Mouse (Mus musculus): ENCODE measurements around the gene Cyp4f18.
"Not testable (repeated sequence)": the region's sequence is repeated elsewhere in the genome, so short reads cannot be mapped to it uniquely, and the experiment has no call there.

Cyp4f18 gene

GRCm38 (mm10) chr8:72009473-72009872 lies at the start of gene Cyp4f18:
TSS of gene Cyp4f18 (minus strand) at chr8:72009626.
- DNase-seq (ENCODE audit: low read depth in 1 of 2, low spot score in 2 of 2), result peak; percentile 52 to 76

GRCm38 (mm10) chr8:72057643-72058042 lies 48.2 kb upstream of the Cyp4f18 start:
- not testable (repeated sequence) for DNase-seq (ENCODE audit: low read depth in 1 of 2, low spot score in 2 of 2)

DNA sequence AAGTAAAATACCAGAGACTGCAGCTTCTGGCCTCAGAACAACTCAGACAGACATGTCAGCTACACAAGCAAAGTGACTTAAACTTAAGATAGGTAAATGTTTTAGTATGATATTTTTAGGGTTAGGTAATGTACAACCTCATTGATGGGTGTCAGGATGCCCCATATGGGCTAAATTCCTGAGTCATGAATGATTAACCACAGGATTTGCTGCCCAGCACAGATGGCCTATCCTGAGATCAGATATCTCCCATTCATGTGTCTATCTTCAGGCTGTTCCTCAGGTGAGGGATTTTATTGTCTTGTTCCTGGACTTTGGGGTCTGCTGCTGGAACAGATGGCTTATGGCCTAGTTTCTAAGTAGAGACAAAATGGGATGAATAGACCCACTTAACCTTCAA lies 45.2 kb upstream of the Cyp4f18 start:
- not testable (repeated sequence) for DNase-seq (ENCODE audit: low read depth in 1 of 2, low spot score in 2 of 2)

- DNase-seq (ENCODE audit: low read depth in 1 of 2, low spot score in 2 of 2), result no peak
Observed at GRCm38 (mm10) chr8:72042493-72042892, 33.1 kb upstream of the Cyp4f18 start.

GRCm38 (mm10) chr8:72040918-72041317 lies 31.5 kb upstream of the Cyp4f18 start, which contains the start of gene Olfr372:
TSS of gene Olfr372 (plus strand) at chr8:72041218.
- DNase-seq (ENCODE audit: low read depth in 1 of 2, low spot score in 2 of 2), result not testable (repeated sequence)

GRCm38 (mm10) chr8:72032926-72033325 lies 23.5 kb upstream of the Cyp4f18 start:
- peak in 1 of 2 experiments; percentile 40 for DNase-seq (ENCODE audit: low read depth in 1 of 2, low spot score in 2 of 2)

- not testable (repeated sequence) for DNase-seq (ENCODE audit: low read depth in 1 of 2, low spot score in 2 of 2)
Observed at GRCm38 (mm10) chr8:72024886-72025285, 15.5 kb upstream of the Cyp4f18 start.

DNA sequence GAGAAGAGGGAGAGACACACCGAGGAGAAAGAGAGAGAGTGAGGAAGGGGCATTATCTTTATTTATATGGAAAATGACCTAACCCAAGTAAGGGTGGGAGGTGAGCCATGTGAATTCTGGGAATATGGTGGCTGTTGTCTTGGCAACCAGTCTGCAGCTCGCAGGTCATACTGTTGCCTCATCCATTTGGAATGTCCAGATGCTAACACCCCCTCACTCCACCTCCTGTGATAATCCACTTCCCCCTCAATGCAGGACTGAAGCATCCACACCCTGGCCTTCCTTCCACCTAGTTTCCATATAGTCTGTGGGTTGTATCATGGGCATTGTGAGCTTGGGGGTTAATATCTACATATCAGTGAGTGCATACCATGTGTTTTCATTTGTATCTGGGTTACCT lies 10.4 kb upstream of the Cyp4f18 start:
- DNase-seq (ENCODE audit: low read depth in 1 of 2, low spot score in 2 of 2), result no peak

DNA sequence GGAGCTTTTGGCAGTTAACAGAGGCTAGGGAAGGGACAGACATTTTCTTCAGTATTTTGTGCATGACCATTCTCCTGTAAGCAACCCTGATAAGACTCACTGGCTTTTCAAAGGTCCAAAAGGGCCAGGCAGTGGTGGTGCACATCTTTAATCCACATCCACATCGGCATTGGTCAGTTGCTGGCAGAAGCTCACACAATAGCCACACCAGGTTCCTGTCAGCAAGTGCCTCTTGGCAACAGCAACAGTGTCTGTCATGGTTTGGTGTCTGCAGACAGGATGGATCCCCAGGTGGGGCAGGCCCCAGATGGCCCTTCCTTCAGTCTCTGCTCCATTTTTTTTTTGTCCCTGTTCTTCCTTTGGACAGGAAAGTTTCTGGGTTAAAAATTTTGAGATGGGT lies 9.6 kb upstream of the Cyp4f18 start:
- DNase-seq (ENCODE audit: low read depth in 1 of 2, low spot score in 2 of 2), result not testable (repeated sequence)

DNA sequence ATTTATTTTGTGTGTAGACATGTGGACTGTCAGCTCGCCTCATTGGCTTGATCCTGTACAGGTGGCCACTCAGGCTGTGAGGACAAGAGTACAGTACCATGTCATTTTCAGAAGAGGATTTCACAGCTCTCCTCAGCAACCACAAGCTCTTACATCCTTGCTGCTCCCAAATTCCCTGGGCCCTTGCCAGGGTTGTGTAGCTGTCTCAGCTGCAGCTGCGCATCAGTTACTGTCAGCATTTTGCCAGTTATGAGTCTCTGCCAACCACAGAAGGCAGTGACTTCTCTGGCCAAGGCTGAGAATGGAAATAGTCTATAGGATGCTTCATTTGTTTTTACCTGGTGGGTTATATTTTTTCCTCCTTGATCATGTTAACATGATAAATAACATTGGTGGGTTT lies 8.7 kb upstream of the Cyp4f18 start:
- DNase-seq (ENCODE audit: low read depth in 1 of 2, low spot score in 2 of 2), result no peak

DNA sequence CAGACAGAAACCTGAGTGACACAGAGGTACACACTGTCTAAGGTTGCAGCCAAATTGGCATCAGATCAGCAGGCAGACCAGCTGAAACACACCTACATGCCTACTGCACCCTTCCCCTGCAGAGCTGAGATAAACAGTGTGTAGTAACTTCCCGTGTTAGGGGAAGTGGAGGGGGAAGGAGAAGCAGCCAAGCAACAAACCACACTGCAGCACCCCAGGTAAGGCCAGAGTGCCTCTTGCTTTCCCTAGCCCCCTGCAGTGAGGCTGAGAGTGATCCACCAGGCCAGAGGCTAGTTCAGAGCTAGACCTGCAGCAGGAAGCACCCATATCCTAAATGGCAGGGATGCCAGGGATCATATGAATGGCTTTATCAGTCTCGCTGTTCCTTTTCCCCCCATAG lies 7.9 kb upstream of the Cyp4f18 start:
- DNase-seq (ENCODE audit: low read depth in 1 of 2, low spot score in 2 of 2), result not testable (repeated sequence)

DNA sequence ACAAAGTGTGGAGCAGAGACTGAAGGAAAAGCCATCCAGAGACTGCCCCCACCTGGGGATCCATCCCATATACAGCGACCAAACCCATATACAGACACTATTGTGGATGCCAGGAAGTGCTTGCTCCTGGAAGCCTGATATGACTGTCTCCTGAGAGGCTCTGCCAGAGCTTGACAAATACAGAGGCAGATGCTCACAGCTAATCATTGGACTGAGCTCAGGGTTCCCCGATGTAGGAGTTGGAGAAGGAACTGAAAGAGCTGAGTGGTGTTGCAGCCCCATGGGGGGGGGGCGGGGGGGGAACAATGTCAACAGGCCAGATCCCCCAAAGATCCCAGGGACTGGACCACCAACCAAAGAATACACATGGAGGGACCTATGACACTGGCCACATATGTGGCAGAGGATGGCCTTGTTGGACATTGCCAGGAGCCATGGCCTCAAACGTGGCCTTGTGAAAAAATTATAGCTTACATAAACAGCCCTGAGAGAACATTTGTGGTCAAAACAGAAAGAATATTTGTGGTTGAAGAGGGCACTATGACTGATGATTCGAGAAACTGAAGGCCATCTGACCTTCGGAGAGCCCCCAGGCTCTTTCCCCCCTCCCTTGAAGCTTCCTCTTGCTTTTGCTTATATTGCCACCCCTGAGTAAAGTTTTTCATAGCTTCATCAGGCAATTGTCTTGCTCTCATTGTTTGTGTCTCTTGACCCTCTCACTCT lies 4.2 kb upstream of the Cyp4f18 start:
- not testable (repeated sequence) for DNase-seq (ENCODE audit: low read depth in 1 of 2, low spot score in 2 of 2)

DNA sequence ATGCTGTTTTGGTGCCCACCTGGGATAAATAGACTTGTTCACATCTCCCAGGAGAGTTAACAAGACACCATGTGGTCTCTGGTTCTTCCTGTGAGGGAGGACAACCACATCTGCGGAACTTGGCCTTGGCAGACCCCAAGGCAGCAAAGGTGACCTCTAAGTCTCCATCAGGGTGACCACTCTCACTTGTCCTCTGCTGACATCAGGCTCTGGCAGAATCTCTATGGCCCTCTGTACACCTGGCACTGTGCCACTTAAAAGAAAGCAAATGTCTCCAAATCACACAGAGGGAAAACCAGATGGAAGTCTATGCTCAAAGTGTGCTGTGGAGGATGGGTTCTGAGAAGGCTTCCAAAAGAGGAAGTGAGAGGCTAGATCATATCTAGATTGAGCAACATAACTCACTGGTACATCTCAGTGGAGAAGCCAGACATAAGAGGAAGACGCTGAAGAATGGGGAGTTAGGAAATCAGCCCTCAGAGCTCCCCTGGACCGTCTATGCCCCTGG lies 1.2 kb downstream of the Cyp4f18 start:
- peak; percentile 71 to 75 for DNase-seq (ENCODE audit: low read depth in 1 of 2, low spot score in 2 of 2)

GRCm38 (mm10) chr8:72006763-72007162 lies 2.7 kb downstream of the Cyp4f18 start:
- no peak for DNase-seq (ENCODE audit: low read depth in 1 of 2, low spot score in 2 of 2)

DNA sequence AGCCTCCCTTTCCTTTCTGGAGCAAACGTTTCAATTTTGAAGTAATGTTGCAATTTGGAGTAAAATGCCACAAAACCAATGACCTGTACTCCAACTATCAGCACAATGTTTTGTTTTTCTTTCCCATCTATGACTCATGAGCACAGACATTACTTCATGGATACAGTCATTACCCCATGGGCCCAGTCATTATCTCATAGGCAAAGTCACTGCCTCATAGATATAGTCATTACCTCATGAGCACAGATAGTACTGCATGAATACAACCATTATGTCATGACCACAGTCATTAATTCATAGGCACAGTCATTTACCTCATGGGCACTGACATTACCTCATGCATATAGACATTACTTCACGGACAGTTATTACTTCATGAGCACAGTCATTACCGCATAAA lies 3.5 kb downstream of the Cyp4f18 start:
- no peak for DNase-seq (ENCODE audit: low read depth in 1 of 2, low spot score in 2 of 2)

DNA sequence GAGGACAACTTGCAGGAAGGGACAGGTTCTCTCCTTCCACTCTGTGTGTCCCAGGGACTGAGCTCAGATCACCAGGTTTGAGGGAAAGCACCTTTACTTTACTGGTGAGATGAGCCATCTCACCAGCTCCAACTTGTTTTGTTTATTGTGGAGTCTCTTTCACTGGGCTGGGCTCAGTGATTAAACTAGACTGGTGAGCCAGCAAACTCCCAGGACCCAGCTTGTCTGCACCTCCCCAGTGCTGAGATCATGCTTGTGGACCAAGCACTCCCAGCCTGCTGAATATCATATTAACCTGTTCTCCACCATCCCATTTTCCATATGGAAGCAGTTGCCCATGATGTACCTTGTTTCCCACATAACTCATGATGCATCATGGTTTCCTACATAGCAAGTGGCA lies 6.5 kb downstream of the Cyp4f18 start:
- DNase-seq (ENCODE audit: low read depth in 1 of 2, low spot score in 2 of 2), result no peak

DNA sequence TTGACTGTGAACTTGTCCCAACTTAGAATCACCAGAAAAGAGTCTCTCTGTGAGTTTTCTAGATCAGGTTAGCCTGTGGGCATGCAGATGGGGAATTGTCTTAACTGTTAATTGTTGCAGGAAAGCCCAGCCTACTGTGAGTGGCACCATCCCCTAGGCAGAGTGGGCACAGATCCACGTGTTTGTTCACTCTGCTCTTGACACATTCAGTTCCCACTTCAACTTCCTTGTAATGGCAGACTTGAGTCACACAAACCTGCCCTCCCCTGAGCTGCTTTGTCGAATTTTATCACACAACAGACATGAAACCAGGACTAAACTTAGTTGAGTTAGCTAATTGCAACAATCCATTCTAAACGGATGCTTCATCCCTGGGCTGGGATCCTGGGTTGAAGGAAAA lies 9.2 kb downstream of the Cyp4f18 start:
- no peak for DNase-seq (ENCODE audit: low read depth in 1 of 2, low spot score in 2 of 2)

DNA sequence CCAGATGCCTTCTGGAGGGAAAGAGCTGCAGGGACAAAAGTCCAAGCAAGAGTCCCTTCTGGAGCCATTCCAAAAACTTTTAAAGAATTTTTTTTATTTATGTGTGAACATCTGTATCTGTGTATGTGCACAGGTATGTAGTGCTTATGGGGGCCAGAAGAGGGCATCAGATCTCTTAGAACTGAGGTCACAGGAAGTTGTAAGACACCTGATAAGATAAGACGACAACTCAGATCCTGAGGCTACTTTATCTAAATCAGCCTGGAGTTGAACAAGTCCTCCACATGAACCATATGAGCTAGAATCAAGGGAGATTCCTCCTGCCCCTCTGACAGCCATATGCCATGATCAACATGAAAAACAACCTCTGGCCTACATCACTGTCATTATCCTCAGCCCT lies 10.0 kb downstream of the Cyp4f18 start:
- no peak for DNase-seq (ENCODE audit: low read depth in 1 of 2, low spot score in 2 of 2)

DNA sequence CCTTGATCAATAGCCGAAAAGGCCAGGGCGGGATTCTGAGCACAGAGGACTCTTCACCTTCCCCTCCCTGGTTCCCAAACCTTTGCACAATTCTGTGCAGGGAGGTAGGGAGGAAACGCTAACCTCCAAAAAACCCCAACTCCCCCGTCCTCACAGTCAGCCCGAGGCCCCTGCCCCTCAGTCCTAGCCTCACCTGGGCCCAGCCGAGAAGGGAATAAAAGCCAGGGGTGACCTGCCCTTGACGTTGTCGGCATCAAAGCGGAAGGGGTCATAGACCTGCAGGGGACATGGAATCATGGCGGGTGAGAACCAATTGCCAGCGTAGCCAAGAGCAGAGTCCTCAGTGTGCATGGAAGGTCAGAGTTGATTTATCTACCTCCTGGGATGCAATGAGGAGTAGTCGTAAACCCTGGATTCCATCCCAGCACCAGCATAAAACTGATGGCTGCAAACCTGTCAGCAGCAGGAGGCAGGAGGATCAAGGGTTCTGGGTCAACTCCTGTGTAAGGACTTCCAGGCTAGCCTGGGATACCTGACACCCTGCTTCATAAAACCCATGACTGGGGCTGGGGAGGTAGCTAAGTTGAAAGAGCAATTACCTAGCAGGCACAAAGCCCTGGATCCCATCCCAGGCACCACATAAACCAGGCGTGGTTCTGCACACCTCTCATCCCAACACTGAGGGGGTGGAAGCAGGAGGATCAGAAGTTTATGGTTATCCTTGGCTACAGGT lies 20.4 kb downstream of the Cyp4f18 start:
- DNase-seq (ENCODE audit: low read depth in 1 of 2, low spot score in 2 of 2), result no peak

DNA sequence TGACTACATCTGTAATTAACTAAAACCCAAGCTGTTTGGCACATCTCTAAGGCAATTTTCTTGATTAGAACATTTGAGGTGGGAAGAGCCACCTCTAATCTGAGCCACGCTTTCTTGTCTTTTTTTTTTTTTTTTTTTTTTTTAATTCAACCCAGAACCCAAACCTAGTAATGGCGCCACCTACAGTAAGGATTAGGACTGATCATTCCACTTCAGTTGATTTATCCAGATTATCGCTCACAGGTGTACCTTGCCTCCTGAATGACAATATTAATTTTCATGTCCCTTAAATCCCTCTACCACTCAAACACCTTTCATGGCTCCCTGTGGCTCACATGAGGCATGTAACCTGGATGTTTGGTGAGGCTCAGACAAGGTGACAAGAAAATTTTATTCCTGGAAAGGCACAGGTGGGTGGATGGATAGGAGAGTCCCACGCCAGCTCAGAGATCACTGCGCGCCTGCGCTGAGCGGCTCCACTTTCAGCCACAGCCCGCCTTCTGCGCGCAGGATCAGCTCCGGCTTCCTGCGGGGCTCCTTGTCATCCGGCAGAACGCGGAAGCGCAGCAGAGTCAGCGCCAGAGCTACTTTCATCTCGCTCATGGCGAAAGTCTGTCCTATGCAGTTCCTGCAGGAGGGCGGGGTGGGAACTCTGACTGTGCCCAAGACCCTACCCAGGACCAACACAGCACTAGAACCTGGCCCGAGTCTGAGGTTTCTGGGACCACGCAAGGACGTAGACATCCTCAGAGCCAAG lies 21.1 kb downstream of the Cyp4f18 start:
- no peak for DNase-seq (ENCODE audit: low read depth in 1 of 2, low spot score in 2 of 2)

DNA sequence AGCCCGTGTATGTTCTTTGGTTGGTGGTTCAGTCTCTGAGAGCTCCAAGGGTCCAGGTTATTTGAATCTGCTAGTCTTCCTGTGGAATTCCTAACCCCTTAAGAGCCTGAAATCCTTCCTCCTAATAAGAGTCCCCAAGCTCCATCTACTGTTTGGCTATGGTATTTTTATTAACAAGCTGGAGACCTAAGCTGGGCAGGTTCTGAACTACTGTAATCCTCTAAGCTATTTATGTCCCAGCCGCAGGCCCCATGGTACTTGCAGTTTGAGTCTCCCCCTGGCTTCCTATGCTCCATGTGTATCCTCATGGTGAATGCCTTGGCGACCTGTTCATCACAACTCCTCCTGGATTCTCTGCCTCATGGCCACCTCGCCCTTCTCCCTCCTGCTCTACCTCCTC lies 24.8 kb downstream of the Cyp4f18 start:
- DNase-seq (ENCODE audit: low read depth in 1 of 2, low spot score in 2 of 2), result no peak

DNA sequence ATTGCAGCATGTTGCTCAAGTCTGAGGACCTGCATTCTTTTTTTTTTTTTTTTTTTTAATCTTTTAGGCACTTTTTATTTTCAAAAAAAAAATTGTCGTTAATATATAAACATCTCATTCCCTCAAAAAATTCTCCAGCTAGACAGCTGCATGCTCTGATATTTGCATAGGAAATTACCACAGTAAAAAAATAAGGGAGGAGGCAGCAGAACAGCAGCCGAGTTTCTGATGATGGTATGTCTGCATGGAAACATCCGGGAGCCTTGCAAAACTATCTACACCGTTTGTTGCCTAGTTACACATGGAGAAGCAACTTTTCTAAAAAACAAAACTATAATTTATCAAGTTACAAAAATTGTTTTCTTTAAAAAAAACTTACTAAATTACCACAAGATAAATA lies 28.0 kb downstream of the Cyp4f18 start:
- DNase-seq (ENCODE audit: low read depth in 1 of 2, low spot score in 2 of 2), result no peak

Data from monocyte, adult 2 months (primary cell).